ENCODE assay signal across 9 mouse cellular contexts in the genomic region with DNA sequence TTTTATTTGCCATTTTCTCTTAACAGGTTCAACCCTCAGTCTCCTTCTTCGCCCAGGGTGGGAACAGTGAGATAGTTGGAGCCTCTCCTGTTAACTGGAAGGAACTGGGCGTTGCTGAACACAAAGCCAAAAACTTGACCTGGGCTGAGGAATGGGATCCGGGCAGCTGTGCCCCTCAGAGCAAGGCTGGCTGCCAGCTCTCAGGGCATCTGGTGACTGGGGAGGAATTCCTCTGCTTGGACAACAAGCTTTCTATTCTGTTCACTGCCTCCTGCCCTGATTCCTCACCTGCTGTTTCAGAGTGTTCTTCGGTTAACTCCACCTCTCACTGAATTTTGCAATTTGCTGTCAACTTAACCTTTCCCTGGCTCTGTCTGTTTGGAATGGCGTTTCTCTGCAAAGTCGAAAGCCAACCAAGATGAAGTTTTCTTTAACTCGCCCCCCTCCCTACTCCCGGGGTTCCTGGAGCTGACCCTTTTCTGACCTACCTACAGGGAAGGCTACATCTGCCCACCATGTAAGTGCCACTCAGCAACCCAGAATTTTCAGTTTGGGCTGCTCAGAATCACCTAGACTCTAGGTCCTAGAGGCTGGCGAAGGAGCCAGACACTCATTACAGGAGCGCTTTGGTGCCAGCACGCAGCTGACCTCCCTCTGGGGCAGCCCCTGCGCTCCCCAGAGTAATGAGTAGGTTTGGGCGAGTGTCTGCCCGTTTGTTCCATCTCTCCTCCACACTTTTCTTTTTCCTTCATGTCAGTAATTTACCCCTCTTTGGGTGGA. TPM values are rescaled to one million over a fixed set of nuclear protein-coding genes. Genes with fewer than 3 reads are reported as not detected.
DNase-seq lines count a peak whose midpoint lies in the region; ATAC-seq lines count a peak whose summit lies in the region.
"Had no signal": no experiment of that assay in that cellular context is flagged by ENCODE, and none has a peak within 500 bp of the region (broad histone marks: within the 10 kb centered on the region; RNA-seq: fewer than 3 reads in every experiment).

No protein-coding gene starts in this region.

- H3K4me1 ChIP-seq in midbrain, embryonic 11.5 days (ENCODE audit: control insufficient read depth, insufficient read depth, low read length) = no peaks in the 10 kb centered on the region
- peaks cover 7% of the 10 kb centered on the region; the same call in 1 of the 2 replicates for H3K4me1 ChIP-seq in midbrain, embryonic 13.5 days (replicated peaks)
- peaks cover 17% of the 10 kb centered on the region; the same call in 1 of the 2 replicates for H3K4me1 ChIP-seq in liver, embryonic 12.5 days

- ATAC-seq in midbrain, embryonic 11.5 days (ENCODE audit: low FRiP score) = no peak
- ATAC-seq in midbrain, embryonic 13.5 days = no peak
- no peak for ATAC-seq in liver, embryonic 12.5 days

- no peak for DNase-seq in midbrain, embryonic 11.5 days (ENCODE audit: low spot score, missing footprints)
- peak; percentile 23 for DNase-seq in kidney, adult 11 months
- peak; percentile 39 for DNase-seq in yolk sac, embryonic 10.5 days (ENCODE audit: low spot score)
- no peak for DNase-seq in urinary bladder, postnatal 14 days (ENCODE audit: low spot score)
- DNase-seq in right cerebral cortex, postnatal 36 days (ENCODE audit: low spot score in 2 of 2) = no peak
- DNase-seq: cerebellum, postnatal 36 days; gastrocnemius, postnatal 36 days had no signal

- H3K27ac ChIP-seq in midbrain, embryonic 11.5 days (ENCODE audit: low read depth, low read length) = no peak overlapping the region
- no peak overlapping the region for H3K27ac ChIP-seq in midbrain, embryonic 13.5 days
- H3K27ac ChIP-seq in liver, embryonic 12.5 days = no peak overlapping the region

- H3K9ac ChIP-seq in midbrain, embryonic 11.5 days (ENCODE audit: low read length) = no peak overlapping the region
- no peak overlapping the region for H3K9ac ChIP-seq in midbrain, embryonic 13.5 days (replicated peaks)
- no peak overlapping the region for H3K9ac ChIP-seq in liver, embryonic 12.5 days

- H3K27me3 ChIP-seq in midbrain, embryonic 11.5 days (ENCODE audit: control insufficient read depth, insufficient read depth, low read length) = peaks cover 46% of the 10 kb centered on the region
- H3K27me3 ChIP-seq in midbrain, embryonic 13.5 days = peaks cover 82% of the 10 kb centered on the region
- peaks cover 83% of the 10 kb centered on the region for H3K27me3 ChIP-seq in liver, embryonic 12.5 days (replicated peaks)

- no peaks in the 10 kb centered on the region for H3K36me3 ChIP-seq in midbrain, embryonic 11.5 days (ENCODE audit: control insufficient read depth, insufficient read depth, low read length)
- H3K36me3 ChIP-seq in midbrain, embryonic 13.5 days = no peaks in the 10 kb centered on the region
- H3K36me3 ChIP-seq in liver, embryonic 12.5 days = no peaks in the 10 kb centered on the region

- 17% methylated on average over 14 of the region's 14 CpGs for WGBS in midbrain, embryonic 11.5 days
- 16% methylated on average over 14 of the region's 14 CpGs for WGBS in midbrain, embryonic 13.5 days
- 15% methylated on average over 14 of the region's 14 CpGs for WGBS in liver, embryonic 12.5 days (ENCODE audit: insufficient replicate concordance)

- H3K4me2 ChIP-seq in midbrain, embryonic 11.5 days = peak overlapping the region; percentile 6; the same call in 1 of the 2 replicates
- H3K4me2 ChIP-seq in midbrain, embryonic 13.5 days (replicated peaks) = no peak overlapping the region; the same call in 1 of the 2 replicates
- peak overlapping the region; percentile 47 for H3K4me2 ChIP-seq in liver, embryonic 12.5 days

- no peak overlapping the region for H3K4me3 ChIP-seq in midbrain, embryonic 11.5 days (ENCODE audit: low read depth, low read length)
- H3K4me3 ChIP-seq in midbrain, embryonic 13.5 days (replicated peaks) = no peak overlapping the region
- peak overlapping the region; percentile 13; the same call in 1 of the 2 replicates for H3K4me3 ChIP-seq in liver, embryonic 12.5 days

- H3K9me3 ChIP-seq in midbrain, embryonic 11.5 days (ENCODE audit: control insufficient read depth, low read length) = no peaks in the 10 kb centered on the region
- H3K9me3 ChIP-seq in midbrain, embryonic 13.5 days = no peaks in the 10 kb centered on the region
- no peaks in the 10 kb centered on the region for H3K9me3 ChIP-seq in liver, embryonic 12.5 days (replicated peaks)

RNA-seq across cellular contexts. Expression of gene Mpzl2, which starts 0.7 kb away (rescaled TPM):
- 0.63 and 0.65 TPM in 2 replicates for polyA plus RNA-seq in midbrain, embryonic 11.5 days (2014; fragmentation: Nextera tagmentation; extraction: Ambion mirVana)
- 0.30 and 0.36 TPM in 2 replicates for polyA plus RNA-seq in midbrain, embryonic 13.5 days (2015; fragmentation: Nextera tagmentation; extraction: Ambion mirVana)
- 3.9 and 4.9 TPM in 2 replicates for polyA plus RNA-seq in liver, embryonic 12.5 days (2016; fragmentation: Nextera tagmentation; extraction: Ambion mirVana)

RNA-seq across cellular contexts. Expression of gene Mpzl3, which starts 14.7 kb away (rescaled TPM):
- polyA plus RNA-seq in midbrain, embryonic 11.5 days (2014; fragmentation: Nextera tagmentation; extraction: Ambion mirVana) = 2.3 and 2.6 TPM in 2 replicates
- polyA plus RNA-seq in midbrain, embryonic 13.5 days (2015; fragmentation: Nextera tagmentation; extraction: Ambion mirVana) = 1.6 TPM in 2 replicates
- polyA plus RNA-seq in liver, embryonic 12.5 days (2016; fragmentation: Nextera tagmentation; extraction: Ambion mirVana) = 0.63 and 1.1 TPM in 2 replicates

RNA-seq across cellular contexts. Expression of gene Cd3e, which starts 30.8 kb away (rescaled TPM):
- not detected in 2 replicates for polyA plus RNA-seq in midbrain, embryonic 11.5 days (2014; fragmentation: Nextera tagmentation; extraction: Ambion mirVana)
- not detected in 2 replicates for polyA plus RNA-seq in midbrain, embryonic 13.5 days (2015; fragmentation: Nextera tagmentation; extraction: Ambion mirVana)
- not detected in 2 replicates for polyA plus RNA-seq in liver, embryonic 12.5 days (2016; fragmentation: Nextera tagmentation; extraction: Ambion mirVana)

RNA-seq across cellular contexts. Expression of gene Jaml, which starts 38.7 kb away (rescaled TPM):
- 0.31 TPM in 1 of 2 replicates, not detected in the other for polyA plus RNA-seq in midbrain, embryonic 11.5 days (2014; fragmentation: Nextera tagmentation; extraction: Ambion mirVana)
- polyA plus RNA-seq in midbrain, embryonic 13.5 days (2015; fragmentation: Nextera tagmentation; extraction: Ambion mirVana) = 0.27 and 0.51 TPM in 2 replicates
- 0.12 TPM in 1 of 2 replicates, not detected in the other for polyA plus RNA-seq in liver, embryonic 12.5 days (2016; fragmentation: Nextera tagmentation; extraction: Ambion mirVana)

RNA-seq across cellular contexts. Expression of gene Cd3d, which starts 58.7 kb away (rescaled TPM):
- not detected in 2 replicates for polyA plus RNA-seq in midbrain, embryonic 11.5 days (2014; fragmentation: Nextera tagmentation; extraction: Ambion mirVana)
- polyA plus RNA-seq in midbrain, embryonic 13.5 days (2015; fragmentation: Nextera tagmentation; extraction: Ambion mirVana) = not detected in 2 replicates
- polyA plus RNA-seq in liver, embryonic 12.5 days (2016; fragmentation: Nextera tagmentation; extraction: Ambion mirVana) = not detected in 2 replicates

Comparison
In these comparisons a context has a peak if more than half of its experiments do, and no peak if none do; other contexts are left out.
1. DNase-seq: peak in kidney, adult 11 months (single experiment) and yolk sac, embryonic 10.5 days (single experiment); none in midbrain, embryonic 11.5 days (single experiment), urinary bladder, postnatal 14 days (single experiment) and right cerebral cortex, postnatal 36 days (0 of 2).